ENCODE assay signal across 9 mouse cellular contexts in the genomic region with DNA sequence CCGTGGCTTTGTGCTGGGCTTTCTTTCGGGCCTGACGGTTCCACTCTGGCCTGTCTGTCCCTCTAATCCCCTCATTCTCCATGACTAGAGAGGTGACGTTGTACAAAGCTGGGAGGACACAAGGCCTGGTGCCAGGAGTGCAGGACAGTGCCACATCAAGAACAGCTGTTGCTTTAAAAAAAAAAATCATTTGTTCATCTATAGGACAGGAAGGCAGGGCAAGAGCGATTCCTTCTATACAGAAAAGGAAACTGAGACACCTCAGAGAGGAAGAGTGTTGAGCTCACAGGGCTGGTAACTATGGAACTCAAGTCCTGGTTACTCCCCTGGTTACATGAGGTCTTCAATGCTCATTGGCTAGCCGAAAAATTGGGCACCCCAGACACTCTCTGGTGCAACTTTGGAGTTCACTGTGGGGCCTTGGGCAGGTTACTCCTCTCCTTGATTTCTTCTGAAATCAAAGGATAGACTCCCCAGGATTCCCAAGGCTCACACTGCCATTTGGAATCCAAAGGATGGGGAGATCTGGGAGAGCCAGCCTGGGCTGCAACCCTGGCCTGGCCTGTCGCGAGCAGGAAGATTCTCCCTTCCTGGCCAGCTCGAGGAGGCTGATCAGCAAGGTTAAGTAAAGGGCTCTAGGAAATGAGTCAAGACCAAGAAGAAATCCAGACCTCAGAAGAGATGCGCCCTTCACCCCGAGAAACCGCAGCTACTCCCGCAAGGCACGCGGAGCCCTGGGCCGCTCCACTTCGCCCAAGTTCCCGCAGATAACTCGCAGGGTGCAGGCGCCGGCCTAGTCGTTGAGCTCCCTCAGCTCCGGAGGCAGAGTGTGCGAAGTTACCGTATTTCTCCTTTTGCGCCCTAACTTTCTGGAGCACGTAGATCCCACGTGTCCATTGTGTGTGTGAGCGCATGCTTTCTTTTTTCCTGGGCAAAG. TPM values are rescaled to one million over a fixed set of nuclear protein-coding genes. Genes with fewer than 3 reads are reported as not detected.
A peak's percentile ranks its signal among the peaks of the same experiment; 100 is the strongest.
DNase-seq lines count a peak whose midpoint lies in the region; ATAC-seq and TF ChIP-seq lines count a peak whose summit lies in the region.
"Had no signal": no experiment of that assay in that cellular context is flagged by ENCODE, and none has a peak within 500 bp of the region (broad histone marks: within the 10 kb centered on the region; RNA-seq: fewer than 3 reads in every experiment).

No protein-coding gene starts in this region.

- H3K4me3 ChIP-seq in erythroblast, embryonic 14.5 days (replicated peaks): peak overlapping the region; percentile 36
- peak overlapping the region; percentile 25 for H3K4me3 ChIP-seq in heart, adult 2 months
- H3K4me3 ChIP-seq in midbrain, embryonic 16.5 days (ENCODE audit: low read depth, low read length): no peak overlapping the region
- peak overlapping the region; percentile 15 for H3K4me3 ChIP-seq in testis, adult 2 months (ENCODE audit: control insufficient read depth, low read depth, low read length)

- H3K9me3 ChIP-seq in erythroblast, embryonic 14.5 days (ENCODE audit: control insufficient read depth, low read length): no peaks in the 10 kb centered on the region
- no peaks in the 10 kb centered on the region for H3K9me3 ChIP-seq in midbrain, embryonic 16.5 days (replicated peaks; ENCODE audit: control insufficient read depth, low read length, poor library complexity, severe bottlenecking)

- ATAC-seq in erythroblast, adult 5-6 weeks (replicated peaks; ENCODE audit: low FRiP score, poor library complexity, severe bottlenecking): no peak
- peak; percentile 76 for ATAC-seq in midbrain, embryonic 16.5 days

- H3K27ac ChIP-seq in heart, adult 2 months: peak overlapping the region; percentile 65
- H3K27ac ChIP-seq in midbrain, embryonic 16.5 days (ENCODE audit: low read length): peak overlapping the region; percentile 1; the same call in 1 of the 2 replicates
- H3K27ac ChIP-seq in testis, adult 2 months (ENCODE audit: control insufficient read depth, insufficient read depth, low read depth, low read length): no peak overlapping the region; the same call in 1 of the 2 replicates

- peaks cover 16% of the 10 kb centered on the region for H3K4me1 ChIP-seq in erythroblast, embryonic 14.5 days (ENCODE audit: control insufficient read depth)
- H3K4me1 ChIP-seq in heart, adult 2 months (ENCODE audit: control insufficient read depth, insufficient read depth, low read length): no peaks in the 10 kb centered on the region
- no peaks in the 10 kb centered on the region for H3K4me1 ChIP-seq in midbrain, embryonic 16.5 days (ENCODE audit: control insufficient read depth, insufficient read depth, low read length)
- peaks cover 3% of the 10 kb centered on the region; the same call in 1 of the 2 replicates for H3K4me1 ChIP-seq in testis, adult 2 months (ENCODE audit: control insufficient read depth, insufficient read depth, low read length)

- H3K27me3 ChIP-seq in erythroblast, embryonic 14.5 days (ENCODE audit: control insufficient read depth): peaks cover 27% of the 10 kb centered on the region
- H3K27me3 ChIP-seq in heart, adult 2 months (ENCODE audit: control insufficient read depth, insufficient read depth, low read length): no peaks in the 10 kb centered on the region
- no peaks in the 10 kb centered on the region for H3K27me3 ChIP-seq in midbrain, embryonic 16.5 days (ENCODE audit: control insufficient read depth, insufficient read depth, low read depth, low read length)
- no peaks in the 10 kb centered on the region; the same call in 1 of the 2 replicates for H3K27me3 ChIP-seq in testis, adult 2 months (ENCODE audit: control insufficient read depth, insufficient read depth, low read length)

- H3K36me3 ChIP-seq in erythroblast, embryonic 14.5 days (ENCODE audit: control insufficient read depth): no peaks in the 10 kb centered on the region
- H3K36me3 ChIP-seq in heart, adult 2 months (ENCODE audit: control insufficient read depth, insufficient read depth, low read length): no peaks in the 10 kb centered on the region
- no peaks in the 10 kb centered on the region for H3K36me3 ChIP-seq in midbrain, embryonic 16.5 days (ENCODE audit: control insufficient read depth, insufficient read depth, low read length)
- H3K36me3 ChIP-seq in testis, adult 2 months (ENCODE audit: control insufficient read depth, insufficient read depth, low read length): no peaks in the 10 kb centered on the region
- H3K36me3 ChIP-seq: G1E had no signal

- TF ChIP-seq EP300 in heart, adult 2 months (IDR thresholded peaks at IDR 0.05; ENCODE audit: insufficient read depth, low read depth, low read length): no peak

- intact Hi-C loops in heart, adult 2 months (cut with DNase I): loop anchor here (2.0 kb wide), 1 partner anchor 117 kb away; the partner anchor contains the start of gene Foxp4

- peak; percentile 46; the same call in 1 of the 2 replicates for TF ChIP-seq POLR2A in heart, adult 2 months (IDR thresholded peaks at IDR 0.05; ENCODE audit: insufficient read depth, low read depth, low read length)
- TF ChIP-seq POLR2A in testis, adult 2 months (IDR thresholded peaks at IDR 0.05; ENCODE audit: control insufficient read depth, low read depth, low read length): no peak

- WGBS in heart, adult 2 months: 26% methylated on average over 29 of the region's 29 CpGs
- WGBS in midbrain, embryonic 16.5 days: 5% methylated on average over 29 of the region's 29 CpGs

- no peaks in the 10 kb centered on the region for H3K79me2 ChIP-seq in heart, adult 2 months (replicated peaks; ENCODE audit: control insufficient read depth, insufficient read depth, low read length)

- H3K9ac ChIP-seq in heart, adult 2 months (ENCODE audit: low read depth, low read length): peak overlapping the region; percentile 50
- no peak overlapping the region for H3K9ac ChIP-seq in midbrain, embryonic 16.5 days (ENCODE audit: low read depth, low read length)

- TF ChIP-seq CTCF in heart, adult 2 months (IDR thresholded peaks at IDR 0.05): no peak
- no peak for TF ChIP-seq CTCF in testis, adult 2 months (IDR thresholded peaks at IDR 0.05; ENCODE audit: control insufficient read depth, insufficient read depth, insufficient replicate concordance, low read depth, low read length)

- peak; percentile 88 for DNase-seq in embryo, embryonic 10.5 days (ENCODE audit: low spot score)
- DNase-seq in heart, adult 2 months: peak; percentile 59 to 64
- DNase-seq in kidney, adult 18-20 months: peak; percentile 66
- peak; percentile 53 for DNase-seq in liver

- H3K4me2 ChIP-seq in midbrain, embryonic 16.5 days (ENCODE audit: low read length): peak overlapping the region; percentile 34

RNA-seq across cellular contexts. Expression of gene 1700122O11Rik, which starts 3.5 kb away (rescaled TPM):
- not detected in 2 replicates for polyA plus RNA-seq in erythroblast, embryonic 14.5 days (2012)
- total RNA-seq in erythroblast, adult 5-6 weeks (2015; ENCODE audit: low replicate concordance): not detected in 2 replicates
- total RNA-seq in erythroblast, adult 5-6 weeks (2017; ENCODE audit: low replicate concordance): not detected in 2 replicates
- total RNA-seq in heart, adult 2 months (2021): not detected
- not detected in 2 replicates for polyA plus RNA-seq in heart, adult 2 months (2012; rRNA removed)
- not detected in 2 replicates for polyA plus RNA-seq in midbrain, embryonic 16.5 days (2015; fragmentation: Nextera tagmentation; extraction: Ambion mirVana)
- polyA plus RNA-seq in testis, adult 2 months (2012; rRNA removed): 19.1 and 19.7 TPM in 2 replicates
- total RNA-seq: G1E had no signal
- polyA plus RNA-seq: G1E had no signal

RNA-seq across cellular contexts. Expression of gene 1700067P10Rik, which starts 47.5 kb away (rescaled TPM):
- 0.03 TPM in 1 of 2 replicates, not detected in the other for polyA plus RNA-seq in erythroblast, embryonic 14.5 days (2012)
- not detected in 2 replicates for total RNA-seq in erythroblast, adult 5-6 weeks (2015; ENCODE audit: low replicate concordance)
- total RNA-seq in erythroblast, adult 5-6 weeks (2017; ENCODE audit: low replicate concordance): not detected in 2 replicates
- not detected for total RNA-seq in heart, adult 2 months (2021)
- not detected in 2 replicates for polyA plus RNA-seq in heart, adult 2 months (2012; rRNA removed)
- polyA plus RNA-seq in midbrain, embryonic 16.5 days (2015; fragmentation: Nextera tagmentation; extraction: Ambion mirVana): not detected in 2 replicates
- polyA plus RNA-seq in testis, adult 2 months (2012; rRNA removed): 159 and 164 TPM in 2 replicates
- polyA plus RNA-seq: G1E had no signal

Comparison
In these comparisons a context has a peak if more than half of its experiments do, and no peak if none do; other contexts are left out.
1. RNA of gene 1700122O11Rik, which starts 3.5 kb away (polyA plus RNA-seq): 19.1 to 19.7 TPM in testis, adult 2 months; not detected in erythroblast, embryonic 14.5 days, not detected in heart, adult 2 months and not detected in midbrain, embryonic 16.5 days; every median in the first group is over 10 times any median in the second.
2. RNA of gene 1700067P10Rik, which starts 47.5 kb away (polyA plus RNA-seq): 159 to 164 TPM in testis, adult 2 months; not detected in midbrain, embryonic 16.5 days, not detected in heart, adult 2 months and 0.03 TPM in erythroblast, embryonic 14.5 days; every median in the first group is over 100 times any median in the second.
3. Peak in every context shown above with its lines, with median percentiles within 50 percentile points of each other: DNase-seq.